Mouse (Mus musculus) yolk sac, embryonic 10.5 days (tissue): ENCODE data around the gene Apod.
"Not testable (repeated sequence)": the region's sequence is repeated elsewhere in the genome, so short reads cannot be mapped to it uniquely, and the experiment has no call there.

ENCODE experiments used
- DNase-seq: peaks from one replicate; pipeline ENCODE4 v3.0.0-alpha.2; 2017; ENCODE audit warnings: low spot score

Apod gene

DNA sequence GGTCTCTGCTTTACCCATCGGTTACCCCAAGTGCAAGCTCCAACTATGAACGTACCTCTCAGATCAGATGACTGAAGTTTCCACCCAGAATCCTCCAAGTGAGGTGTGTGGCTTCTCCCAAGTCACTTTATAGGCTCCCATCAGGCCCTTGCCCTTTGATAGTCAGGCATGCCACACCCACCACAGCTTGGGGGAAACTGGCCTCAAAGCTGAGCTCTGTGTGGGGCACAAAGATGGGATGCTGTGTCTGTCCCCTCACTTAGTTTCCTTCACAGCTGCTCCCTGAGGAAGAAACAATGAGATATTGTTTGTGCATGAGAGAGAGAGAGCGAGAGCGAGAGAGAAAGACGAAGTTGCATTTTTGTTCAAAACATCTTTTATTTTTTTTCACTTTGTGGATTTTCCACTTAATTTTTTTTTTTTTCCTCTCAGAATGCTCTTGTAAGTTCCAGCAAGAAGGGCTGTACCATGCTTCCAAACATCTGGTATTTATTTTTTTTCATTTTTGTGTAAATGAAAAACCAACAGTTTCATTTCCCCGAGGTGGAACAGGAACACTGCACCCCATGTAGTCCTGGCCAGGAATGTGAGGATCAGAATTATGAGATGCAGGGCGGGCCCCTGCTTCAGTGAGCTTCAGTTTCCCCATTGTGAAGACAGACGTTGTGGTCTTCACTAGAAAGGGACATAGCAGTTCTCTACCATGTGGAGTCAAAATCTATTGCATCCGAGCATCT is at the start of gene Apod:
Gene Apod, minus strand, starts transcription at position 312 of the 737 bp plus-strand sequence.
- DNase-seq = no peak

DNA sequence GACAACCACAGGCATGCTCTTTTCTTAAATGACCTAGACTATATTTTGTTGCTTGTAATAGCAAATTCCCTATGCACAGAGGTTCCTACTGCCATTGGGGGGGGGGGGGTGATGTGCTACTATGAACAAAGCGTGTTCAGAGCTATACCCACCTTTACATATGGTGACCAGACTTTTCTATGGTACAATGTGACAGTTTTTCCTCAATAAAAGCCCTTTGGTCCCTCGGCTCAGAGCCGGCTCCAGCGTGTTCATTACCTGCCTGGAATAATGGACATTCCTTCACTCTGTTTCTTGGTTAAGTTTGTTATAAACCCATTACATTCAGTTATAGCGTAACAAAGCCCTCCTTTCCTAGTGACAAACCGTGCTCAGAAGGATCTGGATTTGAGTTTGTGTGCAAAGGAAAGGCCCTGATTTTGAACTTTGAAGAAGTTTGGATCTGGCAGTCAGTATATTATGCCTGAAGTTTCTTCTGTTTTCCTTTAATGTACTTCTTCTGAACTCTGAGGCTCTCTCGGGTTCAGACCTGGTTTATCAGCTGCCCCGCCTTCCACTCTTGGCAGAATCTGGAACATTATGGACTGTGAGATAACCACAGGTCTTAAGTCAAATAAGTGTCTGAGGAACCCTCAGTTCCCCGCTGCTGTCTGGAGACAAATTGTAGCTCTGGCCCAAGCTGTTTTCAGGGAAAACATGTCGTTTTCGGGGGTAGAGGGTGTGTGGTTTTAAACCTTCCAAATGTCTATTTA is 49.3 kb upstream of the Apod start:
- DNase-seq = no peak

DNA sequence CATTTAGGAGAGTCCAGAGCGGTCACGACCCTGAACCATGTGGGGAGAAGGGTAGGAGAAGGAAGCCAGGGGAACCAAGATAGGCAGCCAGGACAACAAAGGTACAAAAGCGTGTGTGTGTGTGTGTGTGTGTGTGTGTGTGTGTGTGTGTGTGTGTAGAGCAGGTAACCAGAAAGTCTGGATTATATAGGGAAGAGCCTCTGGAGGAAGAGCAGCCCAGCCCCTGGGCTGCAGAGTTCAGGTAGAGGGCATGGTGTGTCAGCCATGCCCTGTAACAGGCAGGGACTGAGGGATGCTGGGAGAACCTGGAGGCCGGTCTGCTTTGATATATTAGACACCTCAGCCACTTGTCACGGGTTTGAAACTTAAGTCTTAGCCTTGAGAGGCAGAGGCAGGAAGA is 44.9 kb upstream of the Apod start:
- no peak for DNase-seq

DNA sequence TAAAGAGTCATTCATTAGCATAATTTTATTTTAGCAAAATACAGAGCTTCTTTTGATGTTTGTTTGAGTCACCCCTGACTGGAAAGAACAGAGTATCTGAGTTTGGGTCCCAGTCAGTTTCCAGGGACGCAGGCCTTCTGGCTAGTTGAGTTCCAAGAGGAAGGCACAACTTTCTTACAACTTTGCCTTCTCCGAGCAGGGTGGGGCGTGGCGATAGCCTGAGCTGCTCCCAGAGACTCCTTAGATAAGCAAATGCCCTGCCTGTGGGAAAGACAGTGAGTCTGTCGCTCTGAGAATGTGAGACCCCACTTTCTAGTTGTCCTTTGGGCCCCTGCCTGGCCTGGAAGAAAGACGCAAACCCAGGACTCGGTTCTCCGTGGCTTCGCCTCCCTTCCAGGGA is 44.4 kb upstream of the Apod start:
- peak; percentile 36 for DNase-seq

DNA sequence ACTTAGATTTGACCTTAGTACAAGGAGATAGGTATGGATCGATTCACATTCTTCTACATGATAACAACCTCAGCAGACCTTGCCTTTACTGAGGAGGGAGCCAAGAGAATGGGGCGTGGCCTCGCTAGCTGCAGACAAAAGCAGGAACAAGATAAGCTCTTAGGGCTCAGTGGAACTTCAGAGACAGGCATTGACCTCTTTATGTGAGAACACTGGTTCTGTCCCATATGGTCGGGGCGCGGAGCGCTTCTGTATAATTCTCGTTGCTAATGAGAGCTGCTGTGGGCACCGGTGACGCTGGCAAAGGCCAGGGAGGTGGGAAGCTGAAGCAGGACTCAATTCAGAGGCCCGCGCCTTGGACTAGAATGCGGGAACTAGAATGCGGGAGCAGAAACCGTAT is 44.0 kb upstream of the Apod start:
- DNase-seq = peak; percentile 59

DNA sequence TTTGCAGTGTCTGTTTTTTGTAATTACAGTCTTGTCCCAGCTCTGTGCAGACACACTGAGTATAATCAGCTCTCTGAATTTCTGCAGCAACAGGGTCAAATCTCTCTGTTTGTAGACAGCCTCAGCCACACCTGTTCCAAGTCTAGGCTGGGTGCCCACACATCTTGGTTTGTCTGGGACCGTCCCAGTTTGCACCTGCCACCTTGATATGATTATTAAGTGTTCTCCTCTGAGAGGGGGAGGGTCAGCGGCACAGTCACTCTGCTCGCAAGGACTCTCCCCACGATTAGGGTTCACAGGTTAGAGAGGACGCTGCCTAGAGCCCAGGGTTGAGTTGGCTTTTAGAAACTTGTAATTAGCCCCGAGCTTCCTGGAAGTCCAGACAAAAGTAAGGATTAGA is 41.3 kb upstream of the Apod start:
- DNase-seq = no peak

DNA sequence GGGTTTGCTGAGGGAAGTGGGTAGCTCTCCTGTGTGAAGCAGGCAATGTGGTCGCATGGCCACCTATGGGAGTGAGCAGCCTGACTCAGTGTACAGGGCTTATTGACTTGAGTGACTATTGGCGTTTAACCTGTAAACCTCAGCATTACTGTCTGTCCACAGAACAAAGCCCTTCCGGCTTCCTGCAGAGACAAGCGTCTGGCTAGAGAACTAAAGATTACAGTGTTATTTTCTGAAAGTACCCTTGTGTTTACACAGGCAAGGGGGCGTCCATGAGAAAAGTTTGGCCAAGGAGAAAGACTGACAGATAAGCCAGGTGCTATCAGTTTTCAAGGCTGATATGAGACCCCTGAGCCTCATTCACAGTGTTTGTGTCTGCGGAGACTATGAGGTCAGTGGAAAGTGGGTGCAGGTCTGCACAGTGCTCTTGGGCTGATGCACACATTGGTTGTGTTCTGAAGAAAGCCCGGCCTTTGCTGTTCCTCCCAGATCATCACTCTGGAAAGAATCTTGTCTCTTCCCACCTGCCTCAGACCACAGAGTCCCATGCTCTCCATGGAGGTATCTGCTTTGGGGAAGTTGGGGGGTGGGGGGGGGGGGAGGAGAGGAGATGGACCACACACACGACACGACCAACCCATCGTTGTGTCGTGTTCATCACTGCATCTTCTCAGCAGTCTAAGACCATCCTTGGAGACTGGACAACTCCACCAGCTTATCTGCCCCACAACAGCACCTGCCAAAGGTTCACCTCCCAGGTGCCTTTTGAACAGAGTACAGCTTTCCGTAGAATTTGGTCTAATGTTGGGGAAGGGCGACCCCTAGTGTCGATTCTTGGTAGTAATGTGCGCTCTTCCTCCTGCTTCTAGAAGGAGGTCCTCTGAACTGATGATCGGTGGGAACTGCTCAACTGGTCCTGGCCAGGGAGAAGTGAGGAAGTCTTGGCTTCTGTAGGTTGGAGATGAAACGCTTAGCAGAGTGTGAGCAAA is 40.0 kb upstream of the Apod start:
- peak; percentile 60 for DNase-seq

DNA sequence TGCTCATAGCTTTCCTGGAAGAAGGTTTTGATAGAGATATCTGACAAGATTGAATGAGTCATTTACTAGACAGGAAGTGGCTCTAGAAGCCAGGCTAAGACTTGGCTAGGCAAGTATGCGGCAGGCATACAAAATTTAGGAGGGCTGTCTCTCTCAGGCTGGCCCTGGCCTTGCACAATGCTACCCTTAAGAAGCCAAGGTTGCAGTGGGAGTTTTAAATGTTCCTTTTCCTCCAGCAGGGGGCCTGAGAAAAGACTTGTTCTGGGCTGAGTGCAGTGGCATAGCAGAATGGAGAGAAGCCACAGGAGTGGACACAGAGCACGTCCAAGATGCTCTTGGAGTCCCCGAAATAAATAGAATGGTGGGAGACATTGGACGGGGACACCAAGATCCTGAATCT is 38.4 kb upstream of the Apod start:
- DNase-seq = no peak

DNA sequence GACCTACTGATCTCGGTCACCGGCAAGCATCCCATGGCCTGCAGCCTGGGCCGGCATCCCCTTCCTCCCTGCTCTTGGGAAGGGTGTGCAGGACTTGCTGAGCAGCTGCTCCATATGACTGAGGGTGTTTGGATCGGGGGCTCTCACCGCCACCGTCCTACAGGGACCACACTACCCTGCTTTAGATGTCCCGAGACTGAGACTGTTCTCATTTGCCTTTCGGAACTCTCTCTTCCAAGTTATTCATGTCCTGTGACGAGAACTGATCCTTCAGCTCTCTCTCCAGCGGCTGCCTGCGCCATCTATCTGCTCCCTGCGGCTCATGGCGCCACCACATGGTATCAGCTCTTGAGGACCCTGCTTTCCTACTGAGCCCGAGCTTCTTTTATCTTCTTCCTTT is 33.0 kb upstream of the Apod start:
- DNase-seq = no peak

DNA sequence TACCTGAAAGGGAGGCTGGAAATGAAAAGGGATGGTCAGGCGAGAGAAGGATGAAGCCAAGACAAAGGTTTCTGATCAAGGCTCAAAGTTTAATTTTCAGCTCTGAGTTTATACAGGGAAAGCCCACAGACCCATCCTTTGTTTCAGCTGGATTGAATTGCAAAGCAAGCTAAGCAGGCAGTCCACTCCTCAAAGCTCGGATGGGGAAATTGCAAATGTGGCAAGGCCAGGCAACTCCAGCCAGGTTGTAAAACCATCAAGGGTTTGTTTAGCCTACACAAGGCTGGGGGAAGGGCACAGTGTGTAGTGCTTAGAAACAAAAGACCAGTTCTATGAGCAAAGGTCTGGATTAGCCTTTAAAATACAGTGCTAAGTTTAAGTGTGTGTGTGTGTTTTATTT is 28.4 kb upstream of the Apod start:
- DNase-seq = no peak

DNA sequence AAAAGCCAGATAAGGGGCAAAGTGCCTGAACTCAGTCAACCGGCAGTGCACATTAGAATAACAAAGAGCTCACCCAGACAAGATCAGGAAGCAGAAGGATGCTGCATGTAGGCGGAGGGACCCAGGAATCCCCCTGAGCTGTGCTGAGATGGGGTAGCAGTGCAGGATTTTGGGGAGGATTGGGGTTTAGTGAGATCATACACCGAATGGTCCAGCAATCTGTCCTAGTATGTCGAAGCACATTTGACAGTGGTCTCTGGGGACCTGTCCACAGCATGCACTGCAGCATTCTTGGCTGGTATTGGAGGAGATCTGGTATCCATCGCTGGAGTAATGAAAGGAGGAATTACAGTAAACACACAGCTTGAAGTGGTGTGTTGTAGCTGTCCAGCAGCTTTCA is 27.9 kb upstream of the Apod start:
- DNase-seq = no peak

DNA sequence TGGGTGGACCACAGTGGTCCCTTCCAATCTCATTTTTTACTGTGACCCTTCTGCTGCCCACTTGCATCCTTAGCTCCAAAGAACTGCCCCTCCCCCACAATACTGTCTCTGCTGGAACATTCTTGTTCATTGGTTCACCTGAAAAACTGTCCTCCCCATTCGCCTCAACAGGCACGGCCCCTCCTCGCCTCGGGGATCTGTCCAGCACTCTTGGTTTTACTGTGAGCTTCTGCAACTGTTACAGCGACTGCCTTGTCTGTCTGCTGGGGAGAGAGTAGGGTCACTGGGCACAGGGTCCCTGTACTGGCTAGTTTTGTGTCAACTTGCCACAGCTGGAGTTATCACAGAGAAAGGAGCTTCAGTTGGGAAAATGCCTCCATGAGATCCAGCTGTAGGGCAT is 24.7 kb upstream of the Apod start:
- DNase-seq = no peak

DNA sequence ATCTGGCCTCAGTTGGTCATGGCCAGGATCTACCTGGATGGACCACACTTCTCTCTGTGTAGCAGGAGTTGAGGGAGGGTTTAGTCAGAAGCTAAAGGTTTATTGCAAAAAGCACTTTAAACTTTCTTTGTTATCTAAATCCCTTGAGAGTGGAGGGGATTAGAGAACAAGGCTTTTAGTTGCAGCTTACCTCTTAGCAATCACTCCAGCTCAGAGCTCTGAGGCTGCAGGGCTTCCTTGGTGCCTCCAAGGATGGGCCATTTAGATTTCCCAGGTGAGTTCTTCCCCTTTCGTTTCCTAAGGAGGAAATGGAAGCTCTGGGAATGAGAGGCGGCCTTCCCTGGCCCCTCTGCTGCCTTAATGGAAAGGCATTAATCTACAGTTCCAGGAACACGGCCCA is 23.3 kb upstream of the Apod start:
- no peak for DNase-seq

DNA sequence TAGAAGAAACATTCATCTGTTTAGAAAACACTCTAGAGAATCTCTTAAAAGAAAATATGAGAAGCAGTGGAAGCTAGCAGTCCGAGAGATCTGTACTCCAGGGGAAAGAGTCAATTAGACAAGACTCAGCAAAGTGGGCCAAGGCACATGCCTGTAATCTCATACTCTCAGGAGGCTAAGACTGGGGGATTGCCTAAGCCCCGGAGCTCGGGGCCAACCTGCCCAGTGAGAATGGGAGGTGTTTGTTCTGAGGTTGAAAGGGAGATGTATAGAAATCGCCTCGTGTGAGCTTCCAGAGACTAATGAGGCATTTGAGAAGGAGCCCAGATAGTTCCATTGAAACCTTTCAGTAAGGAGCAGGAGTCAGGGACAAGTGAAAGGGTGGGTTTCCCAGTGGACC is 20.2 kb upstream of the Apod start:
- DNase-seq = no peak

DNA sequence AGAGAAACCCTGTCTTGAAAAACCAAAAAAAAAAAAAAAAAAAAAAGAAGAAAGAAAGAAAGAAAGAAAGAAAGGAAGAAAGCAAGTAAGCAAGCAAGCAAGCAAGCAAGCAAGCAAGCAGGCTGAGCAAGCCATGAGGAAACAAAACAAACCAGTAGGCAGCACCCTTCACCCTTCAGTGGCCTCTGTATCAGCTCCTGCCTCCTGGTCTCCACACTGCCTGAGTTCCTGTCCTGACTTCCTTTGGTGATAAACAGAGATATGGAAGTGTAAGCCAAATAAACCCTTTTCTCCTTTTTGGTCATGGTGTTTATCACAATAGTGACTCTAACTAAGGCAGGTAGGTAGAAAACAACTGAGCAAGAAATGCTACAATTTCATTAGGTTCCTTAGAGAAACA is 18.0 kb upstream of the Apod start:
- DNase-seq = no peak

DNA sequence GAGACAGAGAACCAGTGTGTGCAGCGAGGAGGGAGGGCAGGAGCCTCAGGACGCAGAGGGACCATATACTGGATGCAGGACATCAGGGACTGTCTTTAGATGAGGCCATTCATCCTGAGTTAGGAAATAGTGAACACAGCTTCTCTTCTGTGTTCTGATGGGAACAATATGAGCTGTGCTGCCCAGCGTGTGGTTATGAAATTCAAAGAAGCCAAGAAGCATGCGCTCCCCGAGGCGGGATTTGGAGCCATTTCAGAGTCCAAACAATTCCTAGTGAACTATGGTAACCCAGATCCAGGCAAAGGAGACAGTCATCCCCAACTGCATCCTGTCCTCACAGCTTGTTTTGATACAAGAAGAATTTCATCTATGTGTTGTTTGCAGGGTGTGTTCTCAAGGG is 16.4 kb upstream of the Apod start:
- not testable (repeated sequence) for DNase-seq

DNA sequence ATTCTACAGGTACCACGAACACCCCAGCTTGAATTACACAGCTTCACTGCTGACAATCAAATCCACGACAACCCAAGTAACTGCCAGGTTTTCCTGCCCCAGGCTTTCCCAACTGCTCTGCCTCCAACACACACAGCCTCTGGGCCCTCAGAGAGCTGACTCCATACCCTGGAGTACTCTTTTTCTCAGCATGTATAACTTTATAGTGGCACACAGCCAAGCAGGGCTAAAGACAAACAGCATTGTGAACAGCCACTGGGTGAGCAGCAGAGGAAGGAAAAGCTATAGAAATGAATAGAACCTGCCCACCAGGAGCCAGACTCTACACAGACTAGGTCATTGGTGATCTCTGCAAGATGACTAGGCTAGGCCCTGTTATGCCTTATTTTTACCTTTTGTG is 15.1 kb upstream of the Apod start:
- DNase-seq = no peak

DNA sequence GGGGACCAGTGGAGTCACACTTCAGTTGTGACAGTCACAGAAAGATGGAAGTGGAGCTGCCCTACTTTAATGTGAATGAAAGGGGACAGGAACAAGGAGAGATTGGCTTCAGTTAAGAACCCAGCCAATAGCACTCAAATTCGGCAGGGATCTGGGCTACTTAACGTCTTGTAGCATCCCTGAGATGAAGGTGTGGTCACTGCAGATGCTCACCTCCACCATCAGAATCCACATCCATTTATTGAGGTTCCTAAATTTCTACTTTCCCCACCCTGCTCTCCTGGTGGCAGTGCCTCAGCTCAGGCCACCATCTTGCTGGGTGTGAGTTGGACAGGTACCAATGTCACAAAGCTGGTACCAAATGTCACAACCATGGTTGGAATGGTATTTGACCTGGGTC is 13.3 kb upstream of the Apod start:
- DNase-seq = no peak

DNA sequence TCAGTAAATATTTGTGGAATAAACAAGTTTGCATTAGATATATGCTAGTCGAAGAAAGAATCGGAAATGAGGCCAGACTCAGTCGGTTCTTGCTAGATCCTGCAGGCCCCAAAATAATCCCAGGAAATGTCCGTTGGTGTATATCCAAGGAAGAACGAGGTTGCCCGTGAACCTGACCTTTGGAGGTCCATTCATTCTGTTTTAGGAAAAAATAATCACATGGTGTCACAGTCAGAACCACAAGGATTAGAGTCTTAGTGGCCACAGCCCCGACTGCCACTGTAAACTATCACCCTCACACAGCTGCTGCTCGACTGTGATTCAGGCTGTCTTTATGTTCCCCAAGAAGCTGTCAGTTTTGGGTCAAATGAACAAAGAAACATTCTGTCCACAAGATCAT is 12.8 kb upstream of the Apod start:
- no peak for DNase-seq

DNA sequence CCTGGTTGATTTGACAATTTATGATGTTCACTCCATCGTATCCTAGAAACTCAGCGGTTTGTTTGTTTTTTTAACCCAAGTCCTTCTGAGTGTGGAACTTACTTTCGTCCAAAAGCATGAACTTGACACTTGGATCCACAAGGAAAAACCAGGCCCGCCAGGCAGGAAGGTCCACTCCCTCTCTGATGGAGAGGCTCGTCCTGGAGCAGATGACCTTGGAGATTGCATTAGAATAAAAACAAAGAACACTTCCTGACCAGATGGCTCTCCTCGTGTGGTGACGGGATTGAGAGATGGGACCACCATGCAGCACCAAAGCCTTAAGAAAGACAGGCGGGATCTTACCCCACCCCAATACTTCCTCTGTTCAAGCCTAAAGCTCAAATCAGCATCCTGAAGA is 12.1 kb upstream of the Apod start:
- DNase-seq = no peak

DNA sequence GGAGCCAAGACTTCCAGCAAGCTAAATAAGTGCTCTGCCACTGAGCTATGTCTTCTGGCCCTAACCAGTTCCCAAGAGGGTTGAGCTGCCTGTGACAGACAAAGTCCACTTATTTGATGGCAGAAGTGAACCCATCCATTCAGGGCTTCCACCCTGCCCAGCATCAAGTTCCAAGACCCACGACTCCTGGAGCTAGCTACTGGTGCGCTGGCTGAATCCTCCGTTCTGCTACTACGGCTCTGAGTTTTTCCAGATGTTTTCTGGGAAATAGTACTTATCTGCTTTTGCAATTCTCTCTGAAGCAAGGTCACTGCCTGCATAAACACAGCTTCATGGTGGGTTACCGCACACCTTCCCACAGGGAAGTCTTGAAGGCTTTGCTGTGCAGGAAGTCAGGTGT is 11.4 kb upstream of the Apod start:
- no peak for DNase-seq

DNA sequence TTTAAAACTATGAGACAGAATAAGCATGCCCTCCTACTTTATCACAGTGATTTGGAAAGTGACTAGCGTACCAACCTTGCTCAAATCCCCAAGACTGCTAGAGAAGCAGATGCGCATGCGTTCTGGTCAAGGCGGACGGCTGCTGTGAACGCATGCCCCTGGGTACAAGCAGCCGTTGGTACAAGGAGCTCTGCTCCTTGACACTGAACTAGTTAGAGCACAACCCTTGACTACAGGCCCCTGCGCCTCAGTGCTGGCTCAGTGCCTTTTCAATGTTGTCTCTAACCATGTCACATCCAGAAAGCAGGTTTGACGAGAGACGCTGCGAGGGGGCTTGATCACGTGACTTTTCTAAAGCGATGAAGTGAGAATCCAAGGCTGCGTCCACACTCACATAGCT is 10.5 kb upstream of the Apod start:
- no peak for DNase-seq

DNA sequence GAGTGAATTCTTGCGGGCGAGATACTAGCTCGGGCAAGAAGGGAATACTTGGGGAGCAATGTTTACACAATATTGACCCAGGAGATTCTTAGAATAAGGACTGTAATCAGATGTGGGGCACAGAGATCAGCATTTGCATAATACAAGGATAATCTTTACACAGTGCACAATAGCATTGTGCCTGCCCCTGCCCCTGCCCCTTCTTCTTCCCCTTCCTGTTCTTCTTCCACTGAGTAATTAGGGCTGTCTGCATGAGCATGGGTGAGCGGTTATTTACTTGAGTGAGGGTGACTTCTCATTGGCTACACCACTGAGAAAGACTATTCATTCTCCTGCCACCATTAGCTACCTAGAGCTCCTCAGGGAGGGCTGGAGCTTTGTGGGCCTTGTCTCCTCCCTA is 6.9 kb upstream of the Apod start:
- no peak for DNase-seq
